Mouse (Mus musculus): ENCODE measurements around the gene Gm45521.
"Not testable (repeated sequence)": the region's sequence is repeated elsewhere in the genome, so short reads cannot be mapped to it uniquely, and the experiment has no call there.

Gene Gm45521

DNA sequence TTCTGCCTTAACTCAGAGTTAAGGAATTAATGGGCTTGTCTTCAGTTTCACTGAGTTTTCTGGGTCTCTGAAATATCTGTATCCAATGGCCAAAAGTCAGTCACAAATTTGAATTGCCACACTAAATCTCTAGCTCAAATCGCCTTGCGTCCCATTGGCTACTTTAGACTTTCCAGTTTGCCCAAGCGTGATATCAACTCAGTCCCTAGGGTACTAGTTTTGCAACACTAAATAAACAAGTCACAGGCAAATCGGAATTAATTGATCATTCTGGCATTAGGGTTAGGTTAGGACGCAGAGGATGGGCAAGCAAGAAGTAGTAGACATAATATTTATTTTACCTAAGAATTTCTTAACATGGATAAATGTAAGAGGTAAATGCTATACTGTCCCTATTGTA, 43.2 kb downstream of the Gm45521 start:
- no peak for DNase-seq (ENCODE audit: low spot score)

DNA sequence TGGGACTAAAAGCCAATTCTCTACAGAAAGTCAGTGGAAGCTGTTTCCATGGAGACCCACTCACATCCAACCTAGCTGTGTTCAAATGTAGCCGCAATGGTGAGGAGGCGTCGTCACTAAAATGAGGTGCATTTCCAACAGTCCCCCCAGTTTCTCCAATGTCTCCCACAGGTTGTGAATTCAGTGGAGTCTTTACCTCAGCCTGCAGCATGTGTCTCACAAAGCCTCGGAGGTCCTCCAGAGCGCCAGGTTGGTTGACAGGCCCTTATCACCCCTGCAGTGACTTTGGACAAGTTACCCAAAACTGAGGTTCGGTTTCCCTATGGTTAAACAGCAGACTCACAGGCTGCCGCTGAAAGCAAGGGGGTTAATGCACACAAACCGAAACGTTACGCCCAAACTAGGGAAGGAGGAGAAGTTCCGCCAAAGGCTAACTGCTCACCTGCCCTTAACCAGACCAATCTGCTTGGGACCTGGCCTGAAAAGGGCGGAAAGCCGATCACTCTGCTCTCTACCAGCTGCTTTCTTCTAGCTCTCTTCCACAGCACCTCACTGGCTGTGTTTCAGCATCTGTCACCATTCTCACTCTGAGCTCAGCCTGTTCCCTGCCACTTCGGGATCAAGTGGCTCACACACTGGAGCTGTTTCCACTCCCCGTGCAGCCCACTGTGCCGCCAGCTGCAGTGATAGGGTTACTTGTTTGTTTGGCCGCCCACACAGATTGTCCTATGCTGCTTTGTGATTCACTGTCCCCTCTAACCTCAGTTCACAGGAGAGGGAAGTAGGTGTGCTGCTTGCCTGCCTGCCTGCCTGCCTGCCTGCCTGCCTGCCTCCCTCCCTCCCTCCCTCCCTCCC, 44.0 kb downstream of the Gm45521 start:
- DNase-seq (ENCODE audit: low spot score): no peak

DNA sequence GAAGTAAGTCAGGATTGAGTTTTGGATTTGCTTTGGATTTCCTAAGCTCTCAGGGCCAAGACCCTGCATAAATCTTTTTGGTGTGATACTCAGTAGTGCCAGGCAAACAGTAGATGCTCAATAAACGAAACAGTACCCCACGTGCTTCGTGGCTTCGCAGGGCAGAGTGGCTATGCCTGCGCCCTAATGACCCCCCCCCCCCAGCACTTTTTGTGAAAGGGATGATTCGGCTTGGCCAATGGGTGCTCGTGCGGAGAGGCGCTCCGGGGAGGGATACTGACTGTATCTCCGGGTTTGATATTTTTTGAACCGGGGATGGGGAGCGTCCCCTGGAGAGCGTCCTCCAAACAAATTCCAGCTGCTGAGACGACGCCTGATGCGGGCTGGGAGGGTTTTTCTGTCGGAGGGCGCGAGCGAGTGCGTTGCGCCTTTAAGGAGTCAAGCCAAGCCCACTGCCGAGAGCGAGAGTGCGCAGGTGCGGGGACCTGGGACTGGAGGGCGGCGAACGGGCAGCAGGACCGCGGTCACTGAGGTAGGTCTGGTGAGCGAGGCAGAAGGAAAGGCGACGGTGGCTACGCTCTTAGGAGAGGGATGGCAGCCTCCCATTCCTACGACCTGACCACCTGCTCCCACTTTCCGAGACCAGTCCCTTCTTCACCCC, 45.5 kb downstream of the Gm45521 start, which contains the start of gene Abhd6:
Gene Abhd6, plus strand, starts transcription at position 471 of the 661 bp plus-strand sequence.
- peak; percentile 75 for DNase-seq (ENCODE audit: low spot score)

DNA sequence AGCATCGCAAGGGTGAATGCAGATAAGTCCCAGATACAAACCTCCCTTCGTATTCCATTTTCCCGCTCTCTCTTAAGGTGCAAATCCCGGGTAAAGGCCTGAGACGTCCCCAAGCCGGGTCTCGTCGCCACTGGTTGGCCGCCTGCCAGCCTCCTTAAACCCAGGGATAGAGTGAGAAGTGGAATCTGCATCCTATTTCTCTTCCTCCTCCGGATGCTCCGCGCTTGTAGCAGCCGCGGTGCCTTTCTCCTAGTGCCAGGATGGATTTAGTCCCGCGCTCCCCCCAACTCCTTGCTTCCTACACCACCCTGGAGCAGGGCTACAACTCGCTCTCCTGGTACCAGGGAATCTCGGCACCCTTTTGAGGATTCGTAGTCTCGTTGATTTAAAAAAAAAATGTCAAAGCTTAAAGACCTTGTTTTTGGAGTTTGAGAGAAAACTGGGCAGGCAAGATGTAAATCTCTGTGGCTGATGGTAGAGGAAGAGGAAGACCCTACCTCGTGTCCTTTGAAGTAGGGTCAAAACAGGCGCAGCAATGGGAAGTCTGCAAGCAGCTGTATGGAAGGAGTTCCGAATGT, 46.1 kb downstream of the Gm45521 start:
- DNase-seq (ENCODE audit: low spot score): peak; percentile 40

DNA sequence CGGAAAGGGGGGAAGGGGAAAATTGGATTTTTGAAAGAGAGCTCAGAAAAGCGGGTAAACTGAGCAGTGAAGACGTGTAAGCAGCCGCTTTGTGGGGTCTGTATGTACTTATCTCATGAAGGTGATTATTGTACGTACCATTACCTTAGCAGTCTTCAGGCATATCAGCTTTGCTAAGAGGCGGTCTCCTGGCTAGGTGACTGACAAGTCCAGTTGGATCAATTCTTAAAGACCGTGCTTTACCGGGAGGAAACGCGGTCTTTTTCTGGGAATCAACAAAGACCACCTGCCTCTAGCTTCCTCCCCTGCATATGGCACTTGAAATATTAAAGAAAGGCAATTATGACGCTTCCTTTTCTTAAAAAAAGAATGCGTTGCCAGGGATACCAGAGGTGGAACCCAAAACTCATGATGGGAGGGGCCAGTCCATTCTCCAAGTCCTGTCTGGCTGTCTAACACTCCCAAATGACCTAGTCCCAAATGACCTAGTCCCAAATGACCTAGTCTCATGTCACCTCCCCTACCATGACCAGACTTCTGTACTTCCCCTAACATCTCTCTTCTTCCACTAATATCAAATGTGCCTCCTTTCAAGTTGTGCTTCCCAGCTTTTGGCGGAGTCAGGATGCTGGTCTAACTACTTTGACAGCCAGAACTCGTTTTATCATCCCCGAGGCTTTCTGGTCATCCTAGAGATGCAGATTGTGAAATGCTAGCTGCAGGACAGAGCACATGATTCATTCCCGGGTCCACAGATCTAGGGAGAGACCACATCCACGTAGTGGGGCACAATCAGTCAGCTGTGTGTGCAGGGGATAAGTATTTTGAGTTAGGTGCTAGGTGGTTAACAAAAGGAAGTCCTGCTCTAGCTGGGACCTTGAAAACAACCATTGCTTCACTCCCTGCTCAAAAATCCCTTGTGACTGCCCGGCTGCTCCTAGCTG, 46.9 kb downstream of the Gm45521 start:
- DNase-seq (ENCODE audit: low spot score): no peak

DNA sequence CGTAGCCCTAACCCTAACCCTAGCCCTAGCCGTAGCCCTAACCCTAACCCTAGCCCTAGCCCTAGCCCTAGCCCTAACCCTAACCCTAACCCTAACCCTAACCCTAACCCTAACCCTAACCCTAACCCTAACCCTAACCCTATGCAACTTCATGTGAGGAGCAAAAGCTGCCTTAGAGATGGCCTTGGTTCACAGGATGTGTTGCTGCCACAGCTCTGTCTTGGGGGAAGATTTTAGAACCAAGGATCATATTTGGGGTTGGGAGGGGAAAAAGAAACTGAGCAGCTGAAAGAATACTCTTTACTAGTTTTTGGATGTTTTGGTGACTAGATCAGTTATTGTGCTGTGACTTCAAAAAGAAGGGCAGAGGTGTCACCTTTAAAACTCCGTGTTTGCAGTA, 49.0 kb downstream of the Gm45521 start:
- DNase-seq (ENCODE audit: low spot score): not testable (repeated sequence)

DNA sequence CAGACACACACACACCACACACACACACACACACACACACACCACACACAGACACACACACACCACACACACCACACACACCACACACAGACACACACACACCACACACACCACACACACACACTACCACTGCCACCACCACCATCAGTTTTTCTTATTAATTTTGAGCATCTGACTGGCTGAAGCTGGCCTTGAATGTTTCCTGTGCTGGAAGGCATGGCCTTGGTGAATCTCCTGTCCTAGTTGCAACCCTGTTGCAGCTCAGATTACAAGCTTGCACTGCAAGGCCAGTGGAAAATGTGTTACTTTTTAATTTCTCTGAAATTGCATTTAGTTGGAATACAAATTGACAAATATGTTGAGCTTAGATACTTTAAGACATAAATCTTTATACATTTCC, 50.0 kb downstream of the Gm45521 start:
- no peak for DNase-seq (ENCODE audit: low spot score)

DNA sequence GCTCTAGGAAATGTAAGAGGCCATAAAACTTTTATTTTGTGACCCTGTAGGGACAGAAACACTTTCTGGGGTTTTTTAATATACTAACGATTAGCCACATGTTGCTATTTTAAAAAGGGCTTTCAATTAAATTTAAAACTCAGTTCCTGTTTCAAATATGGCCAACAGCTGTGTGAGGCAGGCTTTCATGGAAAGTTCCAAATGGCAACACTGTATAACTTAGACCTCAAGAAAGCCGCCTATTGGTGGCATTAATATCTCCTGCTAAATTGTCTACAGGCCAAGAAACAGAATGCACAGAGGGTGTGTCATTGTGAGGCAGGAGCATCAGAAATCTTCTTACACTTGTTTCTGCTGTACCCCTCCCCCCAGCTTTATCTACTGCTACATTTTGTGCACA, 50.4 kb downstream of the Gm45521 start:
- DNase-seq (ENCODE audit: low spot score): no peak

DNA sequence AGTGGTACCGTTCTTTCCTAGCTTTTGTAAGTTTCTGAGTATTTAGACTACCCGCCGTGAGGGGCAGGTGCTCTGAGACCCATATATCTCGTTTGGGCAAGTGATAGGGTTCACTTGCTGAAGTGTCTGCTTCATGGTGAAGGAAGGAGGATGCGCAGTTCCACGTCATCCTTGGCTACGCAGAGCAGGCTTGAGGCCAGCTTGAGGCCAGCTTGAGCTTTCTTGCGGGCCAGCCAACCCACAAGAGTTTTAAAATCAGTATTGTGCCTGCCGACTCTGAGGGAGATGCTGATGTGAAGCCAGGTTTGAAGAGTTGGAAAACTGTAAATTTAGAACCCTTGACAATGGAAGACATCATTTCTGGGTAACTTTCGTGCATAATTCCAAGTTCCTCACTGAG, 50.8 kb downstream of the Gm45521 start:
- DNase-seq (ENCODE audit: low spot score): no peak
